Mouse (Mus musculus): ENCODE data around the gene Osbpl5. TPM values are rescaled to one million over a fixed set of nuclear protein-coding genes. Genes with fewer than 3 reads are reported as not detected.
A peak's percentile ranks its signal among the peaks of the same experiment; 100 is the strongest.
"Not testable (repeated sequence)": the region's sequence is repeated elsewhere in the genome, so short reads cannot be mapped to it uniquely, and the experiment has no call there.

Gene Osbpl5
- polyA plus RNA-seq, 1 experiment: 6.7 TPM

- TF ChIP-seq CTCF (IDR thresholded peaks at IDR 0.05; ENCODE audit: control insufficient read depth, insufficient read depth, low read length) (no peak), POLR2A (IDR thresholded peaks at IDR 0.05; ENCODE audit: borderline replicate concordance, control insufficient read depth, low read depth, low read length) (no peak)
- Histone ChIP-seq H3K27ac (ENCODE audit: control insufficient read depth, insufficient read depth, low read depth, low read length, poor library complexity) (no peak overlapping the region; the same call in 1 of the 2 replicates), H3K4me1 (ENCODE audit: control insufficient read depth, insufficient read depth, low read length) (no peaks in the 10 kb centered on the region; the same call in 1 of the 2 replicates), H3K4me3 (replicated peaks; ENCODE audit: control insufficient read depth, low read depth, low read length) (no peak overlapping the region)
Observed at GRCm38 (mm10) chr7:143666427-143667311, 90.1 kb downstream of the Osbpl5 start.

- 69% methylated on average over 2 of the region's 2 CpGs for WGBS
- Histone ChIP-seq H3K27ac (ENCODE audit: control insufficient read depth, insufficient read depth, low read depth, low read length, poor library complexity) (no peak overlapping the region), H3K4me3 (replicated peaks; ENCODE audit: control insufficient read depth, low read depth, low read length) (no peak overlapping the region), H3K4me1 (ENCODE audit: control insufficient read depth, insufficient read depth, low read length) (no peaks in the 10 kb centered on the region; the same call in 1 of the 2 replicates)
- TF ChIP-seq CTCF (IDR thresholded peaks at IDR 0.05; ENCODE audit: control insufficient read depth, insufficient read depth, low read length): no peak
- no peak for TF ChIP-seq POLR2A (IDR thresholded peaks at IDR 0.05; ENCODE audit: borderline replicate concordance, control insufficient read depth, low read depth, low read length)
Observed at GRCm38 (mm10) chr7:143663470-143663869, 93.3 kb downstream of the Osbpl5 start.

- H3K27ac ChIP-seq (ENCODE audit: control insufficient read depth, insufficient read depth, low read depth, low read length, poor library complexity): no peak overlapping the region
- H3K4me1 ChIP-seq (ENCODE audit: control insufficient read depth, insufficient read depth, low read length): no peaks in the 10 kb centered on the region; the same call in 1 of the 2 replicates
- no peak overlapping the region for H3K4me3 ChIP-seq (replicated peaks; ENCODE audit: control insufficient read depth, low read depth, low read length)
- TF ChIP-seq POLR2A (IDR thresholded peaks at IDR 0.05; ENCODE audit: borderline replicate concordance, control insufficient read depth, low read depth, low read length) (no peak), CTCF (IDR thresholded peaks at IDR 0.05; ENCODE audit: control insufficient read depth, insufficient read depth, low read length) (no peak)
Observed at GRCm38 (mm10) chr7:143660797-143661196, 96.0 kb downstream of the Osbpl5 start.

- 50% methylated on average over 10 of the region's 10 CpGs for WGBS
- H3K27ac ChIP-seq (ENCODE audit: control insufficient read depth, insufficient read depth, low read depth, low read length, poor library complexity); H3K4me3 ChIP-seq (replicated peaks; ENCODE audit: control insufficient read depth, low read depth, low read length); H3K4me1 ChIP-seq (ENCODE audit: control insufficient read depth, insufficient read depth, low read length): not testable (repeated sequence)
Observed at GRCm38 (mm10) chr7:143649769-143650346, 106.9 kb downstream of the Osbpl5 start.

- 7% methylated on average over 39 of the region's 39 CpGs for WGBS
- no peak for TF ChIP-seq CTCF (IDR thresholded peaks at IDR 0.05; ENCODE audit: control insufficient read depth, insufficient read depth, low read length)
- peak; percentile 38; the same call in 1 of the 2 replicates for TF ChIP-seq POLR2A (IDR thresholded peaks at IDR 0.05; ENCODE audit: borderline replicate concordance, control insufficient read depth, low read depth, low read length)
- H3K27ac ChIP-seq (ENCODE audit: control insufficient read depth, insufficient read depth, low read depth, low read length, poor library complexity): no peak within 1 kb of the TSS
Observed at GRCm38 (mm10) chr7:143649034-143649768, 107.6 kb downstream of the Osbpl5 start, which contains the start of gene Tnfrsf22. Gene Tnfrsf22, minus strand, starts transcription at chr7:143649661.

GRCm38 (mm10) chr7:143643949-143644348 is 112.8 kb downstream of the Osbpl5 start:
- not testable (repeated sequence) for H3K4me3 ChIP-seq (replicated peaks; ENCODE audit: control insufficient read depth, low read depth, low read length); H3K4me1 ChIP-seq (ENCODE audit: control insufficient read depth, insufficient read depth, low read length); H3K27ac ChIP-seq (ENCODE audit: control insufficient read depth, insufficient read depth, low read depth, low read length, poor library complexity)
- WGBS: 48% methylated on average over 2 of the region's 2 CpGs

More at GRCm38 (mm10) chr7:143649034-143649768, 107.6 kb downstream of the Osbpl5 start, which contains the start of gene Tnfrsf22:
- Histone ChIP-seq H3K4me1 (ENCODE audit: control insufficient read depth, insufficient read depth, low read length) (no peaks in the 10 kb centered on the region; the same call in 1 of the 2 replicates), H3K4me3 (replicated peaks; ENCODE audit: control insufficient read depth, low read depth, low read length) (peak within 1 kb of the TSS; percentile 66)

Other genes starting within 250 kb of the Osbpl5 start
- gene Nap1l4, start 207.9 kb downstream of the Osbpl5 start, polyA plus RNA-seq (2011; ENCODE audit: insufficient read depth, insufficient read length, low replicate concordance, missing spikeins): 104 and 143 TPM in 2 replicates
- 86.2 and 209 TPM in 2 replicates for gene Cars, start 156.9 kb downstream of the Osbpl5 start, polyA plus RNA-seq (2011; ENCODE audit: insufficient read depth, insufficient read length, low replicate concordance, missing spikeins)
- gene Tnfrsf26, start 128.3 kb downstream of the Osbpl5 start, polyA plus RNA-seq (2011; ENCODE audit: insufficient read depth, insufficient read length, low replicate concordance, missing spikeins): 2.4 and 4.3 TPM in 2 replicates
- 0.57 TPM in 1 of 2 replicates, not detected in the other for gene Tnfrsf22, start 107.3 kb downstream of the Osbpl5 start, polyA plus RNA-seq (2011; ENCODE audit: insufficient read depth, insufficient read length, low replicate concordance, missing spikeins)
- 0.85 and 1.3 TPM in 2 replicates for gene Tnfrsf23, start 71.1 kb downstream of the Osbpl5 start, polyA plus RNA-seq (2011; ENCODE audit: insufficient read depth, insufficient read length, low replicate concordance, missing spikeins)
- not detected in 2 replicates for gene Mrgprg, start 10.0 kb upstream of the Osbpl5 start, polyA plus RNA-seq (2011; ENCODE audit: insufficient read depth, insufficient read length, low replicate concordance, missing spikeins)
- 0.52 TPM in 1 of 2 replicates, not detected in the other for gene Mrgpre, start 27.5 kb upstream of the Osbpl5 start, polyA plus RNA-seq (2011; ENCODE audit: insufficient read depth, insufficient read length, low replicate concordance, missing spikeins)
- gene Nadsyn1, start 65.9 kb upstream of the Osbpl5 start, polyA plus RNA-seq (2011; ENCODE audit: insufficient read depth, insufficient read length, low replicate concordance, missing spikeins): 2.3 and 4.4 TPM in 2 replicates
- 7.4 and 8.5 TPM in 2 replicates for gene Dhcr7, start 66.2 kb upstream of the Osbpl5 start, polyA plus RNA-seq (2011; ENCODE audit: insufficient read depth, insufficient read length, low replicate concordance, missing spikeins)
- gene Gm498, start 109.9 kb upstream of the Osbpl5 start, polyA plus RNA-seq (2011; ENCODE audit: insufficient read depth, insufficient read length, low replicate concordance, missing spikeins): not detected in 2 replicates
- gene Shank2, start 244.9 kb upstream of the Osbpl5 start, polyA plus RNA-seq (2011; ENCODE audit: insufficient read depth, insufficient read length, low replicate concordance, missing spikeins): 2.0 TPM in 1 of 2 replicates, not detected in the other